Mouse (Mus musculus): ENCODE results near the gene Rpl22l1. TPM values are rescaled to one million over a fixed set of nuclear protein-coding genes. Genes with fewer than 3 reads are reported as not detected.
"Not testable (repeated sequence)": the region's sequence is repeated elsewhere in the genome, so short reads cannot be mapped to it uniquely, and the experiment has no call there.

Gene Rpl22l1
- 464 and 466 TPM in 2 replicates for total RNA-seq (2015)
- total RNA-seq (2017): 66.5 and 72.5 TPM in 2 replicates

- peak; percentile 97 for ATAC-seq (ENCODE audit: poor library complexity, severe bottlenecking)
Measured at GRCm38 (mm10) chr3:28805301-28806097, at the start of gene Rpl22l1. TSS of gene Rpl22l1 (plus strand) at chr3:28805436.

DNA sequence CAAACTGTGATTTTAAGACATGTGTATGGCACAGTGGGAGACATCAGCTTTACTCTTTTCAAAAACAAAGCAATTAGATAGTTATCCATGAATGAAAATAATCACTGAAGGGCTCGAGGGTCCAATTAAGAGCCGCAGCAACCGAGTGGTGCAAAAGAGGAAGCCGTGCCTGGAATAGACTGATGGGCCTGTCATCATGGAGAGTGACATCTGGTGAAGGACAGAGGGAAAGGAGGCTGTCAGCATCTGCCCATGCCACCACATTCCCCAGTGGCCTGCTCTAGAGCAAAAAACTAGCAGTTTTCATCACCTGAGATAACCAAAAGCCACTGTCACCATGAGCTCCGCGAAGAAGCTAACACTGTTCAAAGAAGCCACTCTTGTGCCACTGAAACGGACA lies 49.8 kb upstream of the Rpl22l1 start:
- ATAC-seq (ENCODE audit: poor library complexity, severe bottlenecking): no peak

- ATAC-seq (ENCODE audit: poor library complexity, severe bottlenecking): no peak
Measured at GRCm38 (mm10) chr3:28761225-28761789, 43.9 kb upstream of the Rpl22l1 start.

GRCm38 (mm10) chr3:28766935-28767334 lies 38.3 kb upstream of the Rpl22l1 start:
- no peak for ATAC-seq (ENCODE audit: poor library complexity, severe bottlenecking)

- ATAC-seq (ENCODE audit: poor library complexity, severe bottlenecking): no peak
Measured at GRCm38 (mm10) chr3:28768222-28768621, 37.0 kb upstream of the Rpl22l1 start.

DNA sequence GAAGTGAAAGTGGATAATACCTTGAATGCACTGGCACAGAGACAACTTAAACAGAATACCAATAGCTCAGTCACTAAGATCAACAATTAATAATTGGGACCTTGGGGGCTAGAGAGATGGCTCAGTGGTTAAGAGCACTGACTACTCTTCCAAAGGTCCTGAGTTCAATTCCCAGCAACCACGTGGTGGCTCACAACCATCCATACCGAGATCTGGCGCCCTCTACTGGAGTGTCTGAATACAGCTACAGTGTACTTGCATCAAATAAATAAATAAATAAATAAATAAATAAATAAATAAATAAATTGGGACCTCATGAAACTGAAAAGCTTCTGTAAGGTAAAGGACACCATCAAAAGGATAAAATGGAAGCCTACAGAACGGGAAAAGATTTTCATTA lies 32.3 kb upstream of the Rpl22l1 start:
- not testable (repeated sequence) for ATAC-seq (ENCODE audit: poor library complexity, severe bottlenecking)

GRCm38 (mm10) chr3:28775361-28775760 lies 29.9 kb upstream of the Rpl22l1 start:
- no peak for ATAC-seq (ENCODE audit: poor library complexity, severe bottlenecking)

- 0 out of 2 replicates have a peak, but pooled peaks have one; percentile 12 for ATAC-seq (ENCODE audit: poor library complexity, severe bottlenecking)
Measured at GRCm38 (mm10) chr3:28775958-28776357, 29.3 kb upstream of the Rpl22l1 start.

GRCm38 (mm10) chr3:28776491-28776890 lies 28.7 kb upstream of the Rpl22l1 start:
- no peak for ATAC-seq (ENCODE audit: poor library complexity, severe bottlenecking)

DNA sequence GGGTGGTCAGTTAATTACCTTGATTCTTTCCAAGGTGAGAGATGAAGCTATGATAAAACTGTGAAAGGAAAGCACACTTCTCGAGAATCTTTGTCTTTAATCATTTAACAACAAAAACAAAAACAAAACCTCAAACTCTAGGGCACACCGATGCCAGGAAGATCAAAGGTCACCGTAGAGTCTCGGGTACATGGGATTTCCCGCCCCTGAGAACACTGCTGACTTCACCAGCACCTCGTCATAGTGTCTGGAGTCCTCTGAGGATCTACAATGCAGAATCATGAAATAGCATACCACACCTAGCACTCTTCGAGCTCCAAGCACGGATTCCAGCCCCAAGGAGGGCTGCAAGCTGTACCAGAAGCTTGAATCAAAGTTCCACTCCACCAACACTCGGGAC lies 24.7 kb upstream of the Rpl22l1 start:
- ATAC-seq (ENCODE audit: poor library complexity, severe bottlenecking): no peak

DNA sequence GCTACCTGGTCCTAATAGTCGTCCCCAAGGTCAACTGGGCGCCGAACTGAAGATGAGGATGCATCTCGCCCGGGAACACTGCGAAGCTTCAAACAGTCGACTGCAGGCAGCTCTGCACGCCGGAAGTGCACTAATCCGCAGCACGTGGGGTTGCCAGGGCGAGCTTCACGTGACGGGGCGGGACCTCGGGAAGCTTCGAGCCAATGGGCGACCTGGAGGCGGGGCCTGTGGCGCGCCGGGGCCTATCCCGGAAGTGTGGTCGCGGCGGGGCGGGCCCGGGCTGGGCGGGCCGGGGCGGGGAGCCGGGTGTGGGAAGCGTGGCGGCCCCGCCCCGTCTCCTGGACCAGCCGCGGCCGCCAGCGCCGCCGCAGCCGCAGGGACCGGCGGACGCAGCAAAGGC lies 24.2 kb upstream of the Rpl22l1 start, which contains the start of gene Eif5a2:
TSS of gene Eif5a2 (plus strand) at position 283 of the 400 bp plus-strand sequence.
- peak; percentile 98 for ATAC-seq (ENCODE audit: poor library complexity, severe bottlenecking)

GRCm38 (mm10) chr3:28781422-28781821 lies 23.8 kb upstream of the Rpl22l1 start:
- 0 out of 2 replicates have a peak, but pooled peaks have one; percentile 13 for ATAC-seq (ENCODE audit: poor library complexity, severe bottlenecking)

GRCm38 (mm10) chr3:28781848-28782247 lies 23.4 kb upstream of the Rpl22l1 start:
- ATAC-seq (ENCODE audit: poor library complexity, severe bottlenecking): no peak

DNA sequence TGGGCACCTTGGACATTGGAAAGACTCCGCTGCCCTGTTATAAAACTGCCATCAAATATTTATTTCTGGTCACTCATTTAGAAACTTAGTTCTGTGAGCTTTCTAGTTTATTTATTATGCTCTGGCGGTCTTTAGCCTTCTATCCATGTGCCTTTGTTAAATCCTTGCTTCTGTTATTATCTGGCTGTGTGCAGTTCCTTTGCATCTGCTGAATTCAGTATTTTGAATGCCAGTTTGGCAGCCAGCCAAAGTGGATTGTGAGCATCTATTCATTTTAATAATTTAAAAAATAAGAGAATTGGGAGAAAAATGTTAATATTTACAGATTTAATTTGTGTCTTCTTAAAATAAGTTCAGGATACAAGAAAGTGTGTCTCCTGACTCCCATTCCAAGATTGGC lies 21.1 kb upstream of the Rpl22l1 start:
- ATAC-seq (ENCODE audit: poor library complexity, severe bottlenecking): no peak

- ATAC-seq (ENCODE audit: poor library complexity, severe bottlenecking): no peak
Measured at GRCm38 (mm10) chr3:28794835-28795234, 10.4 kb upstream of the Rpl22l1 start.

DNA sequence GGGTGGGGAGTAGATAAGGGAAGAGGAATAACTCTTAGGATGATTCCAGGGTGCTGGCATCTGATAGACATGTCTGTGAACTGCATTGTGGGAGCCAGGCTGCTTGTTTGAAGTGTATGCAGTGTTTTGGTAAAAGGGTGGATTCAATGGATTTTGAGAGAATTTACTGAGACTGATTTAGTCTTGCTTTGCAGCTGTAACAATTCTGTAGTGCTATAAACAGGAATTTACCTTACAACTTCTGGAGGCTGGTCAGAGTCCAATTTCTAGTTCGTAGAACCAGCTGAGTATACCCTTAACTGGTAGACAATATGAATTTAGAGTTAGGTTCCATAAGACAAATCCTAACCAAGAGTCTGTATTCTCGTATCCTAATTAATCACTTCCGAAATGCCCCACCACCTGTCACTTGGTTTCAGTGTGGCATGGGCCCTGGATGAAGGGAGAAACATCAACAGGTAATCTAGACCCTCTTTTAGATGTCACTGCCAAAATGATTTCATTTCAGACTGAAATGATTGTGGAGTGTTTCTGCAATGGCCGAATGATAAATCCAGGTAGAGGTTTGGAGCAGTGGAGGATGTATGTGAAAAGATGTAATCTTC lies 2.9 kb downstream of the Rpl22l1 start:
- no peak for ATAC-seq (ENCODE audit: poor library complexity, severe bottlenecking)

GRCm38 (mm10) chr3:28811441-28811840 lies 6.2 kb downstream of the Rpl22l1 start:
- ATAC-seq (ENCODE audit: poor library complexity, severe bottlenecking): no peak

- peak; percentile 70 for ATAC-seq (ENCODE audit: poor library complexity, severe bottlenecking)
Measured at GRCm38 (mm10) chr3:28814361-28814760, 9.1 kb downstream of the Rpl22l1 start.

DNA sequence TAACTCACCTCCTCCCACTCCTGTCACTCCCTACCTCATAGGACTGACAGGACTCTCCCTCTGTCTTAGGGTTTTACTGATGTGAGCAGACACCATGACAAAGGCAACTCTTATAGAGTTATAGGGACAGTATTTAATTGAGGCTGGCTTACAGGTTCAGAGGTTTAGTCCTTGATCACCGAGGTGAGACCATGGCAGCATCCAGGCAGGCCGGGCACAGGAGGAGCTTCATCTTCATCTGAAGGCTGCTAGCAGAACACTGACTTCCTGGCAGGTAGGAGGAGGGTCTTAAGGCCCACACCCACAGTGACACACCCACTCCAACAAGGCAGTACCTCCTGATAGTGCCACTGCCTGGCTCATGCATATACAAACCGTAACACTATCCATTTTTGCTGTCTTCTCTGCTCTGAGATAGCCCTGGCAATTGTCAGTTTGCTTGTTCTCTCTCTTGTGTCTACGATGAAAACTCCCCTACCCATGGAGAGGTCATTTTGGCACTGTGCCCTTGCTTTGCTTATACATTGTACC lies 10.8 kb downstream of the Rpl22l1 start:
- no peak for ATAC-seq (ENCODE audit: poor library complexity, severe bottlenecking)

GRCm38 (mm10) chr3:28826272-28826671 lies 21.0 kb downstream of the Rpl22l1 start:
- ATAC-seq (ENCODE audit: poor library complexity, severe bottlenecking): no peak

GRCm38 (mm10) chr3:28827605-28828004 lies 22.4 kb downstream of the Rpl22l1 start:
- ATAC-seq (ENCODE audit: poor library complexity, severe bottlenecking): no peak

DNA sequence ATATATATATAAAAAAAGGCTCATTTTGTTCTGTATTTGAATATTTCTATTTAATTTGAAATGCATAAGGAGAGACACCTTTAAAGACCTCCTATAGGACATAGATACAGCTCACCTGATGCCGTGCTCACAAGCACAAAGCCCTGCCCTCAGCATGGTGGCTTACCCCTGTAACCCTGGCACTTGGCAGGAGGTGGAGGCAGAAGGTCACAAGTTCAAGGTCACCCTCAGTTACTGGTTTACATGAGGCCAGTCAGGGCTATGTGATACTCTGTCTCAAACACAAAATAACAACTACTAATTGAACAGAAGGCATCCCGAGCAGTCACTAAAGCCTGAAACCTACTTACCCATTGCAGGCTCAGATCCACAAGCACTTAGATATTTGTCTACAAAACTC lies 24.2 kb downstream of the Rpl22l1 start:
- ATAC-seq (ENCODE audit: poor library complexity, severe bottlenecking): no peak

All from megakaryocyte, adult 5-6 weeks (primary cell).